Mouse (Mus musculus): ENCODE measurements at regions not wholly inside any gene's neighbourhood (a gene's known extent, or its start where the extent isn't known, plus 50 kb on each side); places are given as distances from the start of the nearest gene placed in this dataset.
"Not testable (repeated sequence)": the region's sequence is repeated elsewhere in the genome, so short reads cannot be mapped to it uniquely, and the experiment has no call there.

DNA sequence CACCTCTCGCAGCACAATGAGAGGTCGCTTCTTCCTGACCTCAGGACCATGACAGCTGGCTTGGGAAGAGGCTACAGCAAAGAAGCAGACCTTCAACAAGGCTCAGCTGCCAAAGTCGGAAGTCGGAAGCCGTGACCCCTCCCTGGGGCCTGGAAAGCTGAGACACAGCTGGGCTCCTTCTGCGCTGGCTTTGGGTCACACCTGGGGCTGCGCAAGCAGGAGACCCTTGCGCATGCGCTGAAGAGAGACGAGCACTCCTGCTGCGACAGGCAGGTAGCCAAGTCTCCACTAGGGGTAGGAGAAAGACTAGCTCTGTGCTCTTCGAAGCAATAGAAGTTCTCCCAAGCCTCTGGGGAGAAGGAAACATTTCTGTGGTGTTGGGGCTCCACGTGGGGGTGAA, 109.3 kb upstream of the Dyrk2 start:
- no peak for DNase-seq (ENCODE audit: low spot score)

DNA sequence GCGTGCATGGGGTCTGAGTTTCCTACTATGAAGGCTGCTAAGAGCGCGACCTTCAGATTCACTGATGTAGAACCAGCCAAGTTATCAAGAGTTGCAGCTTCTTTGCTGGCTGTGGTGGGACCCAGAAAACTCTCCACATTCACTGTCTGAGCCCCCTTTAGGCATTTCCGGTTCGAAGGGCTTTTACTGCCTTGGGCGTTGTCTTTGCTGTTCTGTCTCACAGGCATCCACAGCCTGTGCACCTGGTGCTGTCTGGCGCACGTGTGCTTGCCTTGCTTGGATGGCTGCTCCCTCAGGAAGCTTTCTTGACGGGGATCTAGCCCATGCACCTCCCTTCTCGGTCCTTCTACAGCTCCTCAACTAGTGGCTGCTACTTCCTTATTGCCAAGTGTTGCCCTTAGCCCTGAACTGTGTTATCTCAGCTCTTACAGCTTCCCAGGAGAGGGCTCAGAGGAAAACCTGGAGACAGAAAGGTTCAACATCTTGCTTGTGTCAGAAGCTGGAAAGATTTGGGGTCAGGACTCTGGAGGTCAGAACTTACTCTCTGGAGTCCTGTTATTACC, 108.3 kb upstream of the Dyrk2 start:
- DNase-seq (ENCODE audit: low spot score): no peak

DNA sequence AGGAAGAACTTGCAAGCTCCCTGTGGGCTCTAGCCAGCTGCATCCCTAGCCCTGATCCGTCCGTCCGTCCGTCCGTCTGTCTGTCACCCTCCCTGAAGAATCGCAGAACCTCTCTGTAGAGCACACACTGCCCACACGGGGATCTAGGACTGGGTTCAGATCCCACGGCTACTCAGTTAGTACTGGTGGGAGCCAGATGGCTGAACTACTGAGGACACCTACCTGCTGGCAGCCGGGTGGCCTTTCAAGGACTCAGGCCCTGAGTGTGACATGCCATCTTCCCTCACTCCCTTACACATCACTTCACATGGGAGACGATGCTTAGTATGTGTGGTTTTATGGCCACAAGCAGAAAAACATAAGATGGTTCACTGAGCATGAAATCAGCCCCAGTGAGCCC, 106.4 kb upstream of the Dyrk2 start:
- DNase-seq (ENCODE audit: low spot score): no peak

DNA sequence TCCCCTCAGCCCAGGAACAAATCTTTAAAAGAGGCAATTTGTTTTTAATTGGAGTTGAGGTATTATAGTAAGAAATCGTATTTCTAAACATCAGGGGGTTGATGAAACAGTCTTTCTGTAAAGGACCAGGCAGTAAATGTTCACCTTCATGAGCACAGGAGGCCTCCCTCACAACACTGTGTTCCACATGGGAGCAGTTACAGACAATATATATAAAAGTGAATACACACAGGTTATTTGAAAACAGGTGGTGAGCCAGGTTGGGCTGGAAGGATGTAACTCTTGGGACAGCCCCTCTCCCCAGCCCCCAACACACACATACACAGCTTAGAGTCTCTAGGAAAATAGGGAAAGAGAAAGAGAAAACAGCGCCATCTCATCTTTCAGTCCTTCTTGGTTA, 105.8 kb upstream of the Dyrk2 start:
- no peak for DNase-seq (ENCODE audit: low spot score)

DNA sequence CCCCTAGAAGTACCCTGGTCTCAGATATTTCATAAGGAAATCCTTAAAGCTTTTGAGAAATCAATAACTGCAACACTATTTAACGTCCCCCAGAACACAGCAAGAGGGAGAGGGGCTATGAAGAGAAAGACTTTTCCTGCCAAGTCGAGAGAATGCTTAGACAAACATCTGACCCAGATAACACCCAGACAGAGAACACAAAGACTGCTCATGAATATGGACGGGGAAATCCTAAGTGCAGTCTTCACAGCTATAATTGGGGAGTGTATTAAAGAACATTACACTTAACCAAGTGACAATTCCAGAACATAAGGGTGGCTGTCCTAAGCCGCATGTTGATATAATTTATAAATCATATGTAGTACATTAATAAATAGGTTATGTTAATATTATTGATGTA, 103.3 kb upstream of the Dyrk2 start:
- no peak for DNase-seq (ENCODE audit: low spot score)

DNA sequence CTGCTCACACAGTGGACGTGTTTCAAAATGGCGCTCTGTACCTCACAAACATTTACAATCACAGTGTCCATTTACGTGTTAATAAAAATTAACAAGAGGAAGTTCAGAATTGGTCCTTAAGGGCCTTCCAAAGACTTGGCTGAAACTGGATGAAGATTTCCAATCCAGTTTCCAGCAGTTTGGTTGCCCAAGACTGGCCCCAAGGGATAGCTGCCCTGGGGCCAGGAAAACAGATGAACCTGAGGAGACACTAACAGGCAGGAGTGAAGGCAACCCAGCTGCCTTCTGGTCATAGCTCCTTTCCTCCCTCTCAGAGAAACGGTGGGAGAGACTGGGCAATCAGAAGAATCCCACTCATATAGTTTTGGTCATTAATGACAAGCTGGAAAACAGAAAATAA, 102.6 kb upstream of the Dyrk2 start:
- DNase-seq (ENCODE audit: low spot score): no peak

DNA sequence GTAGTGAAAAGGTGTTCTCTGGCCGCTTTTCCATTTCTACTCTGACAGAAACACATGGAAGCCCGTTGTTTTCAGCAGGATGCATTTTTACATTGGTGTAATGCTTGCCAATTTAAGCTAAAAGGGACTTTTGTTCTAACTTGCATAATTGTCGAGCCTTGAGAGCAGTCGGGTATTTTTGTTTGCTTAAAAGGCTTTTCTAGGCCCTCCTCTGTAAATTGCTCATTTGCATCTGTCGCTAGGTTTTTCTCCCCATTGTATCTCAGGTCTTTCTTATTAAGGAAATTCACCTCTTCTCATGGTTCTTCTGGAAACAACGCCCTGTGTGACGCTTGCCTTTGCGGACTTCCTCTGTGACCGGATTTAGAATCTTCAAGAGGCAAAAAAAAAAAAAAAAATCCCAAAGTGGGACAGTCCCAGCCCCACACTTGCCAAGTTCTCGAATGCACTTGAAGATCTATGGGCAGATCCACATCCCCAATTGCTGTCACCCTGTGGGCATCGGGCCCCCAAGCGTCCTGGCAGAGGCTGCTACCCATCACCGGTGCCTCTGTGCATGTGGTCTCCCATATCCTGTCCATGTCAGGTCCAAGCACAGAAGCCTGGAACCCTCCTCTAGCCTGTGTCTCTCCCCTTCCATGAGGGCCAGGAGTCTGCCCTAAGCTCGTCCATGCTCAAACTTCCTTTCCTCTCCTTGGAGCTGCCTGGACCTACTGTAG, 100.6 kb upstream of the Dyrk2 start:
- no peak for DNase-seq (ENCODE audit: low spot score)

DNA sequence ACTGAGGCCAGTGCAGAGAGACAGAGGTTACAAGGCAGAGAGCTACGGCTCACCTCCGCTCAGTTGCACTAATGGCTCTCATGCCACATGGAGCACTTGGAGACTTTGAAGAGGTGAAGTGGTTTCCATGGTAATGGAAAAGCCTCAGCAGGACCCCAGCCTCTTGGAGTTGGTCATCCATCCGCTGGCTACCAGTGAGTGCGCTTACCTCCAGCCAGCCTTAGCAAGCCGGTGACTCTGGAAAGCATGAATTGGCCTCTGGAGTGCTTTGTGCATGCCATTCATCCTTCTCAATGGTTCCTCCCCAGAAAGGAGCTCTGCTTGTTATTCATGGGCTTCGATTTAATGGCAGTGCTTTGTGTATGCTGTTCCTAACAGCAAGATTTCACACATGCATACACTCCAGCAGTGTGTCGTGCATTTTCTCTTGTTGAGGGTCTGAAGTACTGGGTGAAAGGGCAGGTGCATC, 91.7 kb upstream of the Dyrk2 start:
- no peak for DNase-seq (ENCODE audit: low spot score)

DNA sequence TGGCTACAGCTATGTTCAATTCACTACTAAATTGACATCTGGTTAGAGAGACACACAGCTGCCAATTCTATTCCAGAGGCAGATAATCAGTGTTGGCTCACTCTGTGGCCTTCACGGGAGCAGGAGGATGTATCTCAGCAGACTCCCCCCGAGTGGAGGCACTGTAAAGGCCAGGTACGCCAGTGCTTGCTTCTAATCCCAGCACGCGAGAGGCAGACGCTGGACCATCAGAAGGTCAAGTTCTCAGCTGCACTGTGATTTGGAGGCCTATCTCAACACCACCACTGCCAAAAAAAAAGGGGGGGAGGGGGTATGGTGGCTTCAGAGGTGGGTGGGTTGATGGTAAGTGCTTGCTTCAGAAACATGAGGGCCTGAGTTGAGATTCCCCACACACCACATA, 90.1 kb upstream of the Dyrk2 start:
- no peak for DNase-seq (ENCODE audit: low spot score)

DNA sequence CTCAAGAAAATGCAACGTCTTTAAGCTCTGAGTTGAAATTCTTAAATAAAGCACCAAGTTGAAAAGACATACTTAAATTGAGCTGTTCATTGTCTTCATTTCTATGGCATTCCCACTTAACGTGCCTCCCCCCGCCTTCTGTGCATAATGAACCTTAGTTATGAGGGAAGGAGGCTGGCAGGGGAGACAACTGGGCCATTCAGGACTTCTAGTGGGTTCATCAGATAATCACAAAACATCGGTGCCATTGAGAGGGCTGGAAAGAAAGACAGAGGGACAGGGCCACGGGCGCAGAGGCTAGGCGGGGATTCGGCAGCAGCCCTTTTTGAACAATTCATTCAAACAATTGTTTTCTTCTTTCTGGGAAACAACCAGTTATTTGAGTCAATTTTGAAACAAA, 89.6 kb upstream of the Dyrk2 start:
- DNase-seq (ENCODE audit: low spot score): no peak

DNA sequence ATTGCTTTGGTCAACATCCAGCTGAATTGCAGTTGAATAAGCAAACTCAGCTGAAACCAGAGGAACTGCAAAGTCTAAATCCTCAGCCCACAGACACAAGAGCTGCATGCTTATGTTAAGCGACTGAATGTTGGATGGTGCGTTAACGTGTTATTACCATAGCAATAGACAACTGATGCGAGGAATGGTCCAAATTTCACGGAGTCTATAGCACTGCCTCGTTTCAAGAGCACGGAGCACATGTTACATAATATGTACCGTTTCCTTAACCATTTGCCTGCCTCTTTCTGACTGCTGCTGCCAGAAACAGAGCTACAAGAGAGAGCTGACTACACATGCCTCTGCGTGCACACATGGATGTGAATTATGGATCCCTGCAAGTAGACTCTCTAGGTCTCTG, 86.3 kb upstream of the Dyrk2 start:
- no peak for DNase-seq (ENCODE audit: low spot score)

DNA sequence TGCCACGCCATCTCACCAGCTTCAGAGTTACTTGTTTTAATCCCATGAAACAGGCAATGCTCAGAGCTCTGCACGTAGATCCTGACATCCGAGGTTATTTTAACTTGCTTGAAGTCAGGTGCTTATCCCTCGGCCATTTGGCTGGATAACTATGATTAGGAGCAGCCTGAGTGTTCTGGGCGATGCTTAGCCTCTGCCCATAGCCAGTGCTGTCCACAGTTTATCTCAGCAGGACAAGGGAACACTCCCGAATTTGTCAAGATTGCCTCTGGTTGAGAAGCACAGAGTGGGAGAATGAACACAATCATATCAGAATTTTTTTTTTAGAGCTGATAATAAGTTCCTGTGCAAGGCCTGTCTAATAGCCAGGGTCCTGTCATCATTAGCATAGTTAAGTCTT, 83.4 kb upstream of the Dyrk2 start:
- DNase-seq (ENCODE audit: low spot score): no peak

DNA sequence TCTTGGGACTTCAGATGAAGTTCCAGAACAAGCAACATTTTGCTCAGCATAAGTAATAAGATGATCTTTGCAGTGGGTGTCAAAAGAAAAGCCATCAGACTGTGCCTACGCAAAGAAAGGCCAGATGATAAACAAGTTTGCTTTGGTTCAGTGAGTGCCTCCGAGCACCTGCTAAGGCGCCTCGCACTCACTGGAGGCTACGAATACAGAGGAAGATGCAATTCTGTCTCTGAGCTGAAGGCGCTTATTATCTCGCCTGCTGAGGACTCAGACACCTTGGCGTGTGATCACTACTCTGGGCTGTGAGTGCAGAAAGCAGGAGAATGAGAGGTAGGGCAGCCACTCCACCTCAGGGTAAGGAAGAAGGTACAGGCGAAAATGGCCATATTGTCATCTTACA, 82.7 kb upstream of the Dyrk2 start:
- no peak for DNase-seq (ENCODE audit: low spot score)

DNA sequence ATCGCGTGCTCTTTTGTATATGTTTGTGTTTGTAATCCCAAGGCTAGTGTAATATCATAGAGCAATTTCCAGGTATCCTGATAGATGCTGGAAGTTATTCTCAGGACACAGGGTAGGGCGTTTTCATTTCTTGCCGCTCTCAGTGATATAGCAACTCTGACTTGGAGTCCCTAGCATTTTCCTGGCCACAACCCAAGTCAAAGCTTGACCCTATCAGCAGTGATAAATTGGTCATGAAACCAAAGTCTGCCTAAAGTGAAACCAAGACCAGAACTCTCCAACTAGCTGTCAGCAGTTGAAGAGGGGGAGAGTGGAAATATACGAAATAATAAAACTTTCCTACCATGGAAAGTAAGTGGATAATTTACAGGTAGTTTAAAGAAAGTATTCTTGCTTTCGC, 77.7 kb upstream of the Dyrk2 start:
- no peak for DNase-seq (ENCODE audit: low spot score)

DNA sequence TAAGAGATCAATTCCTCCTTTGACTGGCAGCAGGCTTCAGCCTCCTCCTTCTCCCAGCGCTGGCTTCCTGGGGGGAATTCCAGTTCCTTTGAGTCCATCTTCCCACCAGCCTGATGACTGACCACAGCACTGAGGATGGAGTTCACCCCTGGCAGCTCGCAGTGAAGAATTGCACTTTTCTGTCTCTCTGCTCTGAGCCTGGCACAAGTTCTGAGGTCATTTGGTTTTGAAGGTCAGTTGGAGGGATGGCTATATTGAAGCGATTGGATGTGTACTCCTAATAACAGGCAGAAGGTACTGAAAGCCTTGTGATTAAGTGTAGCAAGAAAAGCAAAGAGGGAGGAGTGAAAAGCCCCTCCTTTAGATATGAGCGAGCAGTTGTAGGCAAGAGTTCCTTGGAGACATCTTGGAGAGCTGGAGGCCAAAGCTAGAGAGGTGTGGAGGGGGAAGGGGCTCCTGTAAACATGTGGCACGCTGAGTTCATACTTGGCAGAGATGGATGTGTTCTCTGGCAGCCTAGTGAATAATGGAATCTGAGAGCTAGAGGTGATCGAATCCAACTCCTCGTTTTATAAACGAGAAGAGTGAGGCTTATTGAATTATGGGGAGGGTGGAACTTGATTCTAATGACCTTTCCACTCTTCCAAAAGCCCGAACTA, 77.1 kb upstream of the Dyrk2 start:
- no peak for DNase-seq (ENCODE audit: low spot score)

DNA sequence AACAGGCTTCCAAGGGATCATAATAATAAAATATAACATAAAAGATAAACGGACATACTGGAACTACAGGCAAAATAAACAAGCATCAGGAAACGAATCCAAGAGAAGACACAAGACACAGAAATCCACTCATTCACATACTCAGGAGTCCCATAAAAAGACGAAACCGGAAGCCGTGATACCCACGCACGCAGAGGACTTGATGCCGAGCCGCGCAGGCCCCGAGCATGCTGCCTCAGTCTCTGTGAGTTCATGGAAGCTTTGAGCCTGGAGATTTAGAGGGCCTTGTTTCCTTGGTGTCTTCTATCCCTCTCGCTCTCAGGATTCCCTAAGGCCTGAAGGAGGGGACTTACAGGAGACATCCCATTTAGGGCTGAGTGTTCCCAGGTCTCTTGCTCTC, 57.3 kb upstream of the Dyrk2 start:
- no peak for DNase-seq (ENCODE audit: low spot score)

DNA sequence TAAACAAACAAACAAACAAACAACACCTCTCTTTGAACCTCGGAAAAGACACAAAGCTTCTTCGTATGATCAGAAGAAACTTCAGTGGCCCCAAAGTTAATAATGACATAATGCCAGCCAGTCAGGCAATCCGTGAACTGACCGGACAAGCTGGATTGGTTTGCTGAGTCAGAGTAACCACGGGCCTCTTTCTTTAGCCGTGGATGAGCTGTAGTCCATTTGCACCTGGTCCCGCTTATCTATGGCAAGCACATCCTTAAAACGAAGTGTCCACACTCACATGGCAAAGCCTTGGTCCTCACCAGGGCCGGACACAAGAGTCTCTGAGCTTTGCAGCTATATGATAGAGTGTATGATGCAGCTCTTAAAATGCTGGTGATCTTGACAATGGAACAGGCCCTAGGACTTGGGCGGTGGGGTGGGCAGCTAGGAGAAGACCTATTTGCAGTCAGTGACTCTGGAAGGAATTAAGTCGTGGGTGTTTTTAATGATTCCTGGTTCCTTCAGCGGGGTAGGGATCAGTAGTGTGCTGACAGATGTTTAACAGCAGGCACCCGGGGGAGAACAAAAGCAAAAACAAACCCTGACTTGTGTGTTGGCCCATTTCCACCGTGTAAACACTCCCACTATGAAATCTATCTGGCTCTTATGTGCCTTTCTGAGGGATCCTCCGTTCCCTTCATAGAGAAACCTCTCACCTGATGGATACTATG, 53.6 kb upstream of the Dyrk2 start:
- DNase-seq (ENCODE audit: low spot score): no peak

DNA sequence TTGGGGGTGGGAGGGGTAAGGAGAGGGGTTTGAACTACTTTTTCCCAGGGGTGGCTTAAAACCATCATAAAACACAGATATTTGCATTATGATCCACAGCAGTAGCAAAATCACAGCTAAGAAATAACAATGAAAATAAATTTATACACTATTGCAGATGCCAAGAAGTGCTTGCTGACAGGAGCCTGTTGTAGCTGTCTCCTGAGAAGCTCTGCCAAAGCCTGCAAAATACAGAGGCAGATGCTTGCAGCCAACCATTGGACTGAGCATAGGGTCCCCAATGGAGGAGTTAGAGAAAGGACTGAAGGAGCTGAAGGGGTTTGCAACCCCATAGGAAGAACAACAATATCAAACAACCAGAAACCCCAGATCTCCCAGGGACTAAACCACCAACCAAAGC, 52.1 kb upstream of the Dyrk2 start:
- DNase-seq (ENCODE audit: low spot score): not testable (repeated sequence)

Data from ovary, adult 18-20 months (tissue).